Mouse (Mus musculus): ENCODE data around the gene Hoxa4.

The Hoxa4 gene

GRCm38 (mm10) chr6:52216691-52217458 is 25.3 kb upstream of the Hoxa4 start:
- DNase-seq (ENCODE audit: low spot score in 2 of 2) = no peak

GRCm38 (mm10) chr6:52215771-52216535 is 24.4 kb upstream of the Hoxa4 start:
- DNase-seq (ENCODE audit: low spot score in 2 of 2) = no peak

GRCm38 (mm10) chr6:52215070-52215469 is 23.5 kb upstream of the Hoxa4 start:
- no peak for DNase-seq (ENCODE audit: low spot score in 2 of 2)

- DNase-seq (ENCODE audit: low spot score in 2 of 2) = no peak
Observed at GRCm38 (mm10) chr6:52214271-52214670, 22.7 kb upstream of the Hoxa4 start.

- DNase-seq (ENCODE audit: low spot score in 2 of 2) = no peak
Observed at GRCm38 (mm10) chr6:52213119-52213986, 21.8 kb upstream of the Hoxa4 start, which contains the start of the genes Hoxa3 and Gm28308. Gene Hoxa3, minus strand, starts transcription at chr6:52213336. Gene Gm28308, minus strand, starts transcription at chr6:52213339.

GRCm38 (mm10) chr6:52212556-52213118 is 21.1 kb upstream of the Hoxa4 start:
- no peak for DNase-seq (ENCODE audit: low spot score in 2 of 2)

GRCm38 (mm10) chr6:52211961-52212360 is 20.4 kb upstream of the Hoxa4 start:
- no peak for DNase-seq (ENCODE audit: low spot score in 2 of 2)

GRCm38 (mm10) chr6:52211170-52211935 is 19.8 kb upstream of the Hoxa4 start:
- peak in 1 of 2 experiments; percentile 75 for DNase-seq (ENCODE audit: low spot score in 2 of 2)

GRCm38 (mm10) chr6:52209685-52210046 is 18.1 kb upstream of the Hoxa4 start:
- no peak for DNase-seq (ENCODE audit: low spot score in 2 of 2)

- DNase-seq (ENCODE audit: low spot score in 2 of 2) = no peak
Observed at GRCm38 (mm10) chr6:52208868-52209684, 17.5 kb upstream of the Hoxa4 start.

- DNase-seq (ENCODE audit: low spot score in 2 of 2) = no peak
Observed at GRCm38 (mm10) chr6:52208072-52208867, 16.7 kb upstream of the Hoxa4 start, which contains the start of gene Hoxa6. Gene Hoxa6, minus strand, starts transcription at chr6:52208722.

- no peak for DNase-seq (ENCODE audit: low spot score in 2 of 2)
Observed at GRCm38 (mm10) chr6:52207684-52207976, 16.1 kb upstream of the Hoxa4 start.

GRCm38 (mm10) chr6:52206882-52207683 is 15.5 kb upstream of the Hoxa4 start:
- no peak for DNase-seq (ENCODE audit: low spot score in 2 of 2)

GRCm38 (mm10) chr6:52205638-52206621 is 14.4 kb upstream of the Hoxa4 start:
- no peak for DNase-seq (ENCODE audit: low spot score in 2 of 2)

- DNase-seq (ENCODE audit: low spot score in 2 of 2) = no peak
Observed at GRCm38 (mm10) chr6:52205221-52205620, 13.7 kb upstream of the Hoxa4 start.

- peak in 1 of 2 experiments; percentile 67 for DNase-seq (ENCODE audit: low spot score in 2 of 2)
Observed at GRCm38 (mm10) chr6:52204050-52204752, 12.6 kb upstream of the Hoxa4 start, which contains the start of gene Hoxa5. Gene Hoxa5, minus strand, starts transcription at chr6:52204587.

All from cerebellum, postnatal 4 days (tissue).